Mouse (Mus musculus) ES-Bruce4 (cell line): ENCODE data around the gene Anks1.

Experiments used
- CTCF ChIP-seq: IDR thresholded peaks from one replicate; pipeline ENCODE4 v1.8.1; 2011; ENCODE audit warnings: low read depth, low read length
- EP300 ChIP-seq: IDR thresholded peaks from 2 replicates; pipeline ENCODE4 v1.6.1; 2011; ENCODE audit warnings: low read depth, low read length; ENCODE audit not compliant: insufficient read depth
- POLR2A ChIP-seq: IDR thresholded peaks from one replicate; pipeline ENCODE4 v1.8.1; 2011; ENCODE audit warnings: low read length; ENCODE audit not compliant: insufficient read depth

DNA sequence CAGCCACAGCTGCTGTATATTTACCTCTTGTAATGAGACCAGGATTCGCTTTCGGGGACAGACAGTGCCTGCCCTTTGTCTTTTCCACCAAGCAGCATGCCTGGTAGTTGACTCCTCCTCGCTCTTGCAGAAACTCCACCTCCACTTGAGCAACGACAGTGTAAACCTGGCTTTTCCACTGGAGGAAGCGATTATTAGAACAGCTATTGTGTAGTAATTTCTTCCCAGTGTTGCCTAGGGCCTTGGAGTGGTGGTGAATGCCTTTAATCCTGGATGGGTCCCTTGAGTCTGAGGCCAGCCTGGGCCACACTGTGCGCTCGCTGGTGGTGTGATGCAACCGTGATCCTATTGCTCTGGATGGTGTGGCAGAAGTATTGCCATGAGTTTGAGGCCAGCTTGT lies 26.0 kb upstream of the Anks1 start:
- TF ChIP-seq POLR2A, result no peak
- no peak for TF ChIP-seq CTCF
- TF ChIP-seq EP300, result no peak
